Mouse (Mus musculus) limb, embryonic 14.5 days (tissue): ENCODE data around the gene Alg14. TPM values are rescaled to one million over a fixed set of nuclear protein-coding genes. Genes with fewer than 3 reads are reported as not detected.

Experiments used
- ATAC-seq: fragments of 200-750 bp; cut with Nextera tagmentation; 2 replicates; pipeline ENCODE4 v1.8.0; 2017; ENCODE audit warnings: low read depth, moderate number of reproducible peaks, moderate TSS enrichment; ENCODE audit not compliant: low FRiP score
- DNase-seq: peaks from one replicate; pipeline ENCODE4 v3.0.0-alpha.2; 2015; ENCODE audit warnings: low spot score
- H3K27ac ChIP-seq: fragments of 300-500 bp; sonication (generic); replicated peaks from 2 replicates; pipeline ENCODE4 v1.5.1; 2014; ENCODE audit warnings: low read depth, mild to moderate bottlenecking, low read length, moderate library complexity, mixed read lengths
- H3K27me3 ChIP-seq: fragments of 300-500 bp; sonication (generic); 2 replicates; pipeline ENCODE4 v1.6.1; 2014; ENCODE audit warnings: low read length, mixed read lengths; ENCODE audit not compliant: control insufficient read depth, insufficient read depth
- H3K36me3 ChIP-seq: fragments of 300-500 bp; sonication (generic); 2 replicates; pipeline ENCODE4 v1.6.1; 2014; ENCODE audit warnings: mild to moderate bottlenecking, low read length, moderate library complexity, mixed read lengths; ENCODE audit not compliant: control insufficient read depth, insufficient read depth
- H3K4me1 ChIP-seq: fragments of 300-500 bp; sonication (generic); 2 replicates; pipeline ENCODE4 v1.6.1; 2014; ENCODE audit warnings: antibody characterized with exemption, low read length, mixed read lengths; ENCODE audit not compliant: control insufficient read depth, insufficient read depth
- H3K4me2 ChIP-seq: fragments of 300-500 bp; sonication (generic); replicated peaks from 2 replicates; pipeline ENCODE4 v1.6.1; 2014; ENCODE audit warnings: low read depth, mild to moderate bottlenecking, low read length, moderate library complexity; ENCODE audit not compliant: severe bottlenecking
- H3K4me3 ChIP-seq: fragments of 300-500 bp; sonication (generic); replicated peaks from 2 replicates; pipeline ENCODE4 v1.5.1; 2014; ENCODE audit warnings: low read length
- H3K9ac ChIP-seq: fragments of 300-500 bp; sonication (generic); 2 replicates; pipeline ENCODE4 v1.6.1; 2014; ENCODE audit warnings: mild to moderate bottlenecking, low read depth, low read length, moderate library complexity; ENCODE audit not compliant: severe bottlenecking
- H3K9me3 ChIP-seq: fragments of 300-500 bp; sonication (generic); 2 replicates; pipeline ENCODE4 v1.6.1; 2016; ENCODE audit warnings: low read length; ENCODE audit not compliant: control insufficient read depth
- POLR2A ChIP-seq: fragments of 200-500 bp; IDR thresholded peaks from 2 replicates; pipeline ENCODE4 v1.8.0; 2012; ENCODE audit warnings: inconsistent platforms, mild to moderate bottlenecking, moderate library complexity, borderline replicate concordance; ENCODE audit not compliant: insufficient read depth, insufficient read length; ENCODE audit errors: extremely low read depth
- WGBS: fragments of 180-500 bp; shearing (Covaris S2); extraction: QIAGEN DNeasy Blood & Tissue Kit; methylation state at CpG from one replicate; pipeline ENCODE4 v1.1.7; 2014; 5-methylcytosine and 5-hydroxymethylcytosine counted together
- polyA plus RNA-seq, 2 experiments: library from polyadenylated mRNA; depleted of rRNA in 1 of 2; stranded (reverse) in 1 of 2; unstranded in 1 of 2; fragments of >200 nt; fragmentation: Nextera tagmentation in 1 of 2; extraction: Ambion mirVana in 1 of 2; gene quantifications; 2 replicates each; pipeline versions ENCODE4 v1.2.1 to v1.2.3; 2012 to 2014

Gene Alg14
- polyA plus RNA-seq, 2 experiments = 23.7 to 47.4 TPM

GRCm38 (mm10) chr3:121250576-121251433 is 40.8 kb upstream of the Alg14 start:
- DNase-seq = no peak
- no peaks in the 10 kb centered on the region for H3K27me3 ChIP-seq
- 67% methylated on average over 19 of the region's 19 CpGs for WGBS

DNA sequence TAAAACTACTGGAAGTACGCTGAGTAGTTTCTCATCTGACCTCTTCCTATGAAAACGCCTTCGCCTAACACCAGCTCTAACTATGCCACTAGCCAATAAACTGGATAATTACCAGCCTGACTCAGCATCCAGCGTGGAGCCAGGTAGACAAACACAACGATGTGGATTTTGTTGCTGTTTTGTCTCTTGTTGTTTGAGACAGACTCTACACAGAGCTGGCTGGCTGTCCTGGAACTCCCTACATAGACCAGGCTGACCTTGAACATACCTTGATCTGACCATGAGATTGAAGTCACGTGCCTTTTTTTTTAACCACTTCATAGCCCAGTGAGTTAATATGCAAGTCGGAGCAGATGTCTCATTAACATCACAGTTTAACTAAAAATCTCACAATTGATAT is 36.1 kb upstream of the Alg14 start:
- H3K4me2 ChIP-seq = no peak overlapping the region
- no peak overlapping the region for H3K27ac ChIP-seq
- DNase-seq = no peak
- H3K4me1 ChIP-seq = peaks cover 8% of the 10 kb centered on the region; the same call in 1 of the 2 replicates
- H3K9ac ChIP-seq = no peak overlapping the region
- no peaks in the 10 kb centered on the region for H3K9me3 ChIP-seq
- no peak overlapping the region for H3K4me3 ChIP-seq
- peaks cover 7% of the 10 kb centered on the region for H3K27me3 ChIP-seq
- no peaks in the 10 kb centered on the region for H3K36me3 ChIP-seq
- no peak for ATAC-seq
- no peak for TF ChIP-seq POLR2A
- WGBS = 75% methylated on average over 7 of the region's 7 CpGs

More at GRCm38 (mm10) chr3:121250576-121251433, 40.8 kb upstream of the Alg14 start:
- Histone ChIP-seq H3K4me3 (no peak overlapping the region), H3K4me2 (no peak overlapping the region), H3K4me1 (peaks cover 5% of the 10 kb centered on the region; the same call in 1 of the 2 replicates), H3K9ac (no peak overlapping the region), H3K9me3 (no peaks in the 10 kb centered on the region), H3K36me3 (no peaks in the 10 kb centered on the region), H3K27ac (no peak overlapping the region)
- ATAC-seq = no peak
- no peak for TF ChIP-seq POLR2A

GRCm38 (mm10) chr3:121256131-121256530 is 35.4 kb upstream of the Alg14 start:
- H3K36me3 ChIP-seq = no peaks in the 10 kb centered on the region
- no peak for ATAC-seq
- no peak overlapping the region for H3K27ac ChIP-seq
- no peak for TF ChIP-seq POLR2A
- no peak overlapping the region for H3K9ac ChIP-seq
- no peak overlapping the region for H3K4me2 ChIP-seq
- 61% methylated on average over 8 of the region's 8 CpGs for WGBS
- H3K9me3 ChIP-seq = no peaks in the 10 kb centered on the region
- H3K4me3 ChIP-seq = no peak overlapping the region
- H3K4me1 ChIP-seq = peaks cover 5% of the 10 kb centered on the region; the same call in 1 of the 2 replicates
- H3K27me3 ChIP-seq = peaks cover 13% of the 10 kb centered on the region
- no peak for DNase-seq

DNA sequence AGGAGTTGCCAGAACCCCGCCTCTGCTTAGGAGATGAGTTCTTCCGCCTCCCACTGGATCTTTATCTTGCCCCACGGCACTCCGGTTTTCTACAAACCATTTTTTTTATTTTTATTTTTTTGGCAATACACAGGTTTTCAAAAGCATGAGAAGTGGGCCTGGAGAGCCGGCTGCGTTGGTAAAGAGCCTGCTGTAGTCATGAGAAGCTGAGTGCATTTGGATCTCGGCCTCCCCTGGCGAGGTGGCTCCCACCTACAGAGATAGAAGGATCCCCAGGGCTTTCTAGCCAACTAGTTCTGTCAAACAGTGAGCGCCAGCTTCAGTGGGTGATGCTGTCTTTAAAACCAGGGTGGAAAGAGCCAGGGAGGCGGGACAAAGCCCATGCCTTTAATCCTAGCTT is 34.2 kb upstream of the Alg14 start:
- ATAC-seq = no peak
- Histone ChIP-seq H3K4me3 (no peak overlapping the region), H3K4me2 (no peak overlapping the region), H3K27me3 (peaks cover 26% of the 10 kb centered on the region), H3K9ac (no peak overlapping the region), H3K9me3 (no peaks in the 10 kb centered on the region), H3K27ac (no peak overlapping the region), H3K4me1 (peaks cover 5% of the 10 kb centered on the region; the same call in 1 of the 2 replicates), H3K36me3 (no peaks in the 10 kb centered on the region)
- TF ChIP-seq POLR2A = no peak
- no peak for DNase-seq
- WGBS = 82% methylated on average over 10 of the region's 10 CpGs

DNA sequence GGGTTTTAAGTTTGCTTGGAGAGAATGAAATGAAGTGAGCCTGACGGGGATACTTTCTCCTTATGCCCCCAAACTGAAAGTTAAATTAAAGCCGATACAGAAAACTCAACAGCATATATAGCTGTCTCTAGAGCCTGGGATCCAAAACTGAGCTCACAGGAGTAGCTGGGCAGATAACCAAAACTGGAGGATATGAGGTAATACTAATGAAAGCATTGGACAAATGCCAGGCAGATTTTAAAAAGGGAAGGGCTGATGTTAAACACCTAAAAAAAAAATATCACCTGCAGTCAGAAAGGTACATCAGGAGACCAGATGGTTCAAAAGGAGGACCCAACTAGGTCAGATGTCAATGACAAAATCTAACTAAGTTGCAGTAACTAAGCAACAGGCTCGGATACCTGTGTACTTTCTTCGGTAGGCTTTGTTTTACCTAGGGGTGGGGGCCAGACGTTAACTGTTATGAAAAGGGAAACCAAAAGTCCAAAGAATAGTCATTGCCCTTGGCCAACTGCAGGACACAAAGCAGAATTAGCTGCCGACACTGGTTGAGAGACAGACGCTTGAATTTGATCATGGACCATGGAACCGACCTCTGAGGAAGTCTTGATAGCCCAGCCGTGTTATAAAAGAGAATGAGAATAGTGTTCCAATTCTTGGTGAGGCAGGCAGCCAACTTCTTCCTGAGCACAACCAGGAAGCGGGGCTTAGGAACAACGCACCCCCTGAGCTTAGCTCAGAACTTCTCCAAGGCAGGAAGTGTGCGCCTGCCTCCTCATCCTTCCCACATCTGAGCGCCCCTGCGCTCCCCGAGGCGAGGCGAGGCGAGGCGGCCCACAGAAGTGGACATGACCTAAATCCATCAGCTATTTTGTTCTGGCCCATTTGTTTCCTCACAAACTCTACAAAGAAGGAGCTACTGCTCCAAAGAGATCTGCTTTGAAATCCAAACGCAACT is 32.8 kb upstream of the Alg14 start:
- peaks cover 37% of the 10 kb centered on the region for H3K27me3 ChIP-seq
- TF ChIP-seq POLR2A = no peak

More for the DNA sequence above, 32.8 kb upstream of the Alg14 start:
- peaks cover 5% of the 10 kb centered on the region; the same call in 1 of the 2 replicates for H3K4me1 ChIP-seq
- WGBS = 66% methylated on average over 20 of the region's 20 CpGs
- ATAC-seq = peak; percentile 38
- H3K36me3 ChIP-seq = no peaks in the 10 kb centered on the region
- no peak overlapping the region for H3K4me2 ChIP-seq
- DNase-seq = peak; percentile 63
- no peak overlapping the region for H3K4me3 ChIP-seq
- H3K9ac ChIP-seq = no peak overlapping the region
- no peak overlapping the region for H3K27ac ChIP-seq
- H3K9me3 ChIP-seq = no peaks in the 10 kb centered on the region
